Mouse (Mus musculus): ENCODE results near the gene Nrp1. TPM values are rescaled to one million over a fixed set of nuclear protein-coding genes. Genes with fewer than 3 reads are reported as not detected.

The Nrp1 gene
- polyA plus RNA-seq, 1 experiment from 2014 or later: 52.5 TPM

DNA sequence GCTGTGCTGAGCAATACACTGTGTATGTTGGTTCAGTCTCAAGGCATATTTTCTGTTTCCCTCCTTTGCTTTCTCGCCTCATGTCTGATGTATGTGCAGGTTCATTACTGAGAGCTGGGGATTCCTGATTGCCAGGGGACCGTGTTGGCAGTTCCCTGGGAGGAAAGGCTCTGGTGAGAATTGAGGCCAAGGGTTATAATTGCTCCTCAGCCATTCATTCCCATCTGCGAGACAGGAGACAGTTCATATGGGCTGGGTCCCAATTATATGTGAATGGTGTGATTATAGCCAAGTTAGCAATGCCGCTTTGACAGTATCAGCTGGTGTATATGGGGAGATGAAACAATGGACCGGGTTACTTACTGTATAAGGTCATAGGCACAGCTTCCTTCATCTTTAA, 14.3 kb downstream of the Nrp1 start:
- 78% methylated on average over 5 of the region's 5 CpGs for WGBS
- Histone ChIP-seq H3K4me1 (replicated peaks) (0 out of 2 replicates have a peak, but pooled peaks cover 22% of the 10 kb centered on the region), H3K4me2 (replicated peaks) (no peak overlapping the region), H3K27ac (no peak overlapping the region), H3K4me3 (replicated peaks) (no peak overlapping the region), H3K27me3 (no peaks in the 10 kb centered on the region), H3K9me3 (no peaks in the 10 kb centered on the region), H3K9ac (replicated peaks) (no peak overlapping the region), H3K36me3 (0 out of 2 replicates have a peak, but pooled peaks cover 3% of the 10 kb centered on the region)
- ATAC-seq: no peak

DNA sequence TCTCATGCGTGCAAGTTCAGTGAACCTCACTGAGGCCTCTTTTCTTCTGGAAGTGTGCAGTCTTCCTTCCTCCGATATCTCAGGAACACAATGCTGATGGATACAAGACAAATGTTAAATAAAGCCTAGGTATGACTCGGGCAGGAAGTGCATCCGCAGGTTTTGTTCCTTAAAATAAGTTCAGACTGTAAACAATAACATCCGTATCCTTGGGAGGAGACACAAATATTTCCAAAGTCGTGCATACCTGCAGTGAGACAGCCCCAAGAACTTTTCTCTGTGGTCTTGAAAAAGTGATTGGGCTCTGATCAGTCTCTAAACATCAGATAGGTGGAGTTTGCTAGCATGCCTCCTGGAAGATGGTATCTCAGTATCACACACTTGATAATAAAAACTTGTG, 15.0 kb downstream of the Nrp1 start:
- Histone ChIP-seq H3K9ac (replicated peaks) (no peak overlapping the region), H3K4me3 (replicated peaks) (no peak overlapping the region), H3K36me3 (0 out of 2 replicates have a peak, but pooled peaks cover 3% of the 10 kb centered on the region), H3K27me3 (no peaks in the 10 kb centered on the region), H3K27ac (no peak overlapping the region), H3K4me1 (replicated peaks) (peaks cover 25% of the 10 kb centered on the region), H3K9me3 (no peaks in the 10 kb centered on the region), H3K4me2 (replicated peaks) (no peak overlapping the region)
- 89% methylated on average over 6 of the region's 6 CpGs for WGBS
- no peak for ATAC-seq

DNA sequence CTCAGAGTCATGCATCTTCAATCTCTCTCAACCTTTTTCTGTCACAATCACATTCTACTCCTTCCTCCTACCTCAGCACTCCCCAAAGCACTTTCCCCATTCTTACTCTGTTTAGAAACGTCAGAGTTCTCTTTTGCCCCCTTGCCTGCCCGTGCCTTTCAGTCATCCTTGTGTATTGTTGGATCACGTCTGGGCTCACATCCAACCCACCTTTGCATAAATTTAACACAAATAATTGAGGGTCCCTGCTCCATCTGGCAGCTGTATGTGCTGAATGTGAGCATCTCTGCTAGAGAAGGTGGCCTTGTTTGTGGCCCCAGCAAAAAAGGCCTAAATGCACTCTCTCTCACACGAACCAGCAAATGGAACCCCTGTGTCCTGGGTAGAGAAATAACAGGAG, 16.9 kb downstream of the Nrp1 start:
- 0 out of 2 replicates have a peak overlapping the region, but pooled peaks have one; percentile 19 for H3K27ac ChIP-seq
- no peak for ATAC-seq
- H3K4me3 ChIP-seq (replicated peaks): no peak overlapping the region
- 0 out of 2 replicates have a peak, but pooled peaks cover 3% of the 10 kb centered on the region for H3K36me3 ChIP-seq
- no peaks in the 10 kb centered on the region for H3K27me3 ChIP-seq
- H3K4me1 ChIP-seq (replicated peaks): peaks cover 31% of the 10 kb centered on the region
- H3K4me2 ChIP-seq (replicated peaks): no peak overlapping the region
- WGBS: 47% methylated on average over 4 of the region's 4 CpGs
- H3K9me3 ChIP-seq: no peaks in the 10 kb centered on the region
- no peak overlapping the region for H3K9ac ChIP-seq (replicated peaks)

GRCm38 (mm10) chr8:128383176-128383575, 24.8 kb downstream of the Nrp1 start:
- Histone ChIP-seq H3K27ac (no peak overlapping the region), H3K27me3 (no peaks in the 10 kb centered on the region), H3K9ac (replicated peaks) (no peak overlapping the region), H3K4me3 (replicated peaks) (no peak overlapping the region), H3K36me3 (no peaks in the 10 kb centered on the region), H3K4me1 (replicated peaks) (peaks cover 23% of the 10 kb centered on the region), H3K9me3 (no peaks in the 10 kb centered on the region), H3K4me2 (replicated peaks) (no peak overlapping the region)
- peak; percentile 53; the same call in 1 of the 2 replicates for ATAC-seq
- 19% methylated on average over 3 of the region's 3 CpGs for WGBS

DNA sequence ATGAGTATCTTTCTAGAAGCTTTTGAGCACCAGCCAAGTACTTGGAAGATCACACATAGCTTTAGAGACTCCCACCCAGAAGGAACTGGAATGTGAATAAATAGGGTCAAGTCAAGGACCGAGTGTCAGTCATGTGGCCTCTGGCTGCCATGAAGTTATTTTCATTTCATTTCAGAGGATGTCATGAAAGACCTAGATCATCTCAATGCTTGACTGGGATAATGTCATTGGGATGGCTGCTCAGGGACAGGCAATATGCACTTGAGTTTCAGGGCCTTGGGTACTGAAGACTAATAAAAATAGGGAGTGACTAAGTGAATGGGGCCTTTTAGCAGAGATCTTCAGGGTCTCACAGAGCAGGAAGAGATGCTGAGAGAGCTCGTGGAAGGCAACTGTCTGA, 26.0 kb downstream of the Nrp1 start:
- no peaks in the 10 kb centered on the region for H3K27me3 ChIP-seq
- H3K36me3 ChIP-seq: no peaks in the 10 kb centered on the region
- WGBS: 79% methylated on average over 2 of the region's 2 CpGs
- no peak for ATAC-seq
- no peak overlapping the region for H3K9ac ChIP-seq (replicated peaks)
- peaks cover 15% of the 10 kb centered on the region for H3K4me1 ChIP-seq (replicated peaks)
- H3K4me2 ChIP-seq (replicated peaks): no peak overlapping the region
- H3K9me3 ChIP-seq: no peaks in the 10 kb centered on the region
- H3K4me3 ChIP-seq (replicated peaks): no peak overlapping the region
- H3K27ac ChIP-seq: no peak overlapping the region

- peak; percentile 55; the same call in 1 of the 2 replicates for ATAC-seq
- no peak overlapping the region for H3K4me2 ChIP-seq (replicated peaks)
- H3K4me1 ChIP-seq (replicated peaks): peaks cover 15% of the 10 kb centered on the region
- no peaks in the 10 kb centered on the region for H3K36me3 ChIP-seq
- no peak overlapping the region for H3K27ac ChIP-seq
- H3K27me3 ChIP-seq: no peaks in the 10 kb centered on the region
- no peak overlapping the region for H3K9ac ChIP-seq (replicated peaks)
- WGBS: 31% methylated on average over 5 of the region's 5 CpGs
- no peak overlapping the region for H3K4me3 ChIP-seq (replicated peaks)
- H3K9me3 ChIP-seq: no peaks in the 10 kb centered on the region
Observed at GRCm38 (mm10) chr8:128384921-128385332, 26.5 kb downstream of the Nrp1 start.

DNA sequence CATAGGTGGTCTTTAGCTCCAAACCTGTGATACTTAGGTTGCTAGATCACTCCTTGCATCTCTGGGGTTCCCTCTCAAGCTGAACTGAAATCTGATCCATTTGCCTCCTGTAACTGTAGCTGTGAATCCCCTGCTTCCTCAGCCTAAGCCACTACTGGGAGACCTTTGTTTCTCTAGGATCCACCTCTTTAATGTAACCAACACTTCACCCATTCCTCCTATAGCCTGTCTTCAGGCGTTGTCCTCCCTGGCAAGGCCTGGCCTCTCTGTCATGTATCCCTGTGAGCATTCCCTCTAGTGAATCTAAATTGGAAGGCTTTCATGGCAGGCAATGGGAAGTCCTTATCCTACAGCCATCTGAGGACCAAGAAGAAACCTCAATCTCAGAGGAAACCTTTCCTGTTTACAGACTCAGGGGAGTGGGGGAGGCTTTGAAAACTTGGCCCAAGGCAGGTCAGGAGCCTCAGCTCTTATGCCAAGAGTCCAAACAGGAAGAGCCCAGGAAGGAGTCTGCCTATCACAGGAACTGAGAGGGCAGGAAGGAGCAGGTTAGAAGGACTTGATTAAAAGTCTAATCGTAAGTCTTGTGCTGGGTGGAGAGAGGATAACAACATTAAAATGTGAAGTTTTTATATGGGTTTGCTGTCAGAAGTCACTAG, 28.7 kb downstream of the Nrp1 start:
- Histone ChIP-seq H3K27me3 (no peaks in the 10 kb centered on the region), H3K9ac (replicated peaks) (no peak overlapping the region), H3K4me3 (replicated peaks) (no peak overlapping the region), H3K4me2 (replicated peaks) (no peak overlapping the region), H3K36me3 (no peaks in the 10 kb centered on the region), H3K9me3 (no peaks in the 10 kb centered on the region), H3K4me1 (replicated peaks) (peaks cover 15% of the 10 kb centered on the region), H3K27ac (no peak overlapping the region)
- ATAC-seq: no peak
- 85% methylated on average over 2 of the region's 2 CpGs for WGBS

DNA sequence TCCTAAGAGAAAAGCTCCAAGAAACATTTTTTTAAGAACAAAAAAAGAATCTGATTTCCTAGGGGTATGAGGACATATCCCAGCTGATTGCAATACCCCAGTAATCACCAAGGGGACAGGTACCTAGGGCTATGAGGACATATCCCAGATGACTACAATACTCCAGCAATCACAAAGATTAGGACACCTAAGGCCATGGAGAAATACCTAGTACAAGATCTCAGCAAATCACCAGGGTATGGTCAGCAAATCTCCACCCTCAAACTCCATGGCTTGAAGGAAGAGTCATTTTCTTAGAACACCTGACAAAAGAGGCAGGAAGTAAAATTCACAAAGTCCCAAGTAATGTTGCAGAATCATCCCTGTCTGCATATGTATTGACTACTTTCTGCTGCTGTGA, 32.4 kb downstream of the Nrp1 start:
- no peaks in the 10 kb centered on the region for H3K4me1 ChIP-seq (replicated peaks)
- H3K9ac ChIP-seq (replicated peaks): no peak overlapping the region
- ATAC-seq: no peak
- no peaks in the 10 kb centered on the region for H3K9me3 ChIP-seq
- H3K4me2 ChIP-seq (replicated peaks): no peak overlapping the region
- no peak overlapping the region for H3K27ac ChIP-seq
- H3K4me3 ChIP-seq (replicated peaks): no peak overlapping the region
- H3K27me3 ChIP-seq: no peaks in the 10 kb centered on the region
- H3K36me3 ChIP-seq: no peaks in the 10 kb centered on the region

DNA sequence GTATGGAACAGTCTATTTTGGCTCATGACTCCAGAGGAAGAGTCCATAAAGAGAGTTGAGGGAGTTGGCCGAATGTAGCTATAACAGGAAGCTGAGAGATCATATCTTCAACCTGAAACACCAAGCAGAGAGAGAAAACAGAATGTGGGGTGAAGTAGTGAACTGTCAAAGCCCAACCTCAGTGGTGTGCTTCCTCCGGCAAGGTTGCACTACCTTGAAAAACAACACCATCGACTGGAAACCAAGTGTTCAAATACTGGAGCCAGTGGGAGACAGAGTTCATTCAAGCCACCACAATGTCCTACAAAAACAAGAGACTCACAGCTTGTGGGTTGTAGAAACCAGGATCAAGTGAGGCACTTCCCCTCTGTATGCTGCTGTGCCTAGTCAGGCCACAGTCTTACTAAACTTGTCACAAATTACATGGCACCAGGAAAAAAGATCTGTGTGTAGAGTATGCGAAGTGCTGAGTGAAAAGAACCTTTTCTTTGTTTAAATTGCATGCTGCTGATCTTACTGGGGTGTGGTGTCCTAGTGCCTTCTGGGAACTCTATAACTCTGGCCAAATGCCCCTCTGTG, 32.9 kb downstream of the Nrp1 start:
- Histone ChIP-seq H3K9me3 (no peaks in the 10 kb centered on the region), H3K4me1 (replicated peaks) (no peaks in the 10 kb centered on the region), H3K4me3 (replicated peaks) (no peak overlapping the region), H3K27ac (no peak overlapping the region), H3K4me2 (replicated peaks) (no peak overlapping the region), H3K36me3 (no peaks in the 10 kb centered on the region), H3K9ac (replicated peaks) (no peak overlapping the region), H3K27me3 (no peaks in the 10 kb centered on the region)
- ATAC-seq: no peak
- 91% methylated on average over 4 of the region's 4 CpGs for WGBS

DNA sequence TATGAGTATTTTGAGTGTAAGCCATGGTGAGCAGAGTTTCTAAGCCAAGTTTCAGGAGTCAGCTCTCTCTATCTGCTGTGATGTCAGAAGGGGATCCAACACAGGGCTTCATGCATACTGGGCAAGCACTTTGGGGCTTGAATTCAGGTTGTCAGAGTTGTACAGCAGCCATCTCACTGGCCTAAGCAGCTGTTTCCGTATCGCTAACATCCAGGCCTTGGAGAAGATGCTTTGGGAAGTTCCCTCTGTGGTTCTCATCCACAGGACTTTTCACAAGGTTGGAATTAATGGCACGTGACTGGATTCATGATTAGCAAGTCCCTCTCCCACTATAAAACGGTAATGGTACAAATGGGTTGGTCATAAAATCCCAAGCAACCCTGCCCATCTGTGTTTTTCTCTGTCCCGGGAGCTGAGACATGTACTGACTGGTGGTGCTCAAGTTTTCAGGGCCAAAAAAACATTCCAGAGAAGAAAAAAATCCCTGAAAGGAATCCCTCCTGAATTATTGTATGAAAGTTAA, 36.3 kb downstream of the Nrp1 start:
- H3K9ac ChIP-seq (replicated peaks): no peak overlapping the region

DNA sequence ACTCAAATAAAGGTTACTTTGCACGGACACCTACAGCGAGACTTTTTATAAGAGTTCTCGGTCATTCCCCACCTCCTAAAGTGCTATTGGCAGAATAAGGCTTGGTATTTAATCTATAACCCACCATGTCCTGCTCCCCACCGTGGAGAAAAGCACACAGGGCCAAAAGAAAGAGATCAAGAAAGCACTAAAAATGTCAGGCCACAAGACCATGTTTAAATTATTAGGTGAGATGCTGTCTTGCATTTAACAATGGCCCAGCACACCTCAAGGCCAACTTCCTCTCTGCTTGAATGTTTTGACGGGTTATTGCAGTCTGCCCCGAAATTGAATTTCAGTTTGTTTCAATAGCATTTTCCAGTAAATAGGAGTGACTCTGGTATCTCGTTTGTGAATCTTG, 38.6 kb downstream of the Nrp1 start:
- Histone ChIP-seq H3K36me3 (no peaks in the 10 kb centered on the region), H3K9ac (replicated peaks) (no peak overlapping the region), H3K4me2 (replicated peaks) (no peak overlapping the region), H3K27me3 (no peaks in the 10 kb centered on the region), H3K4me1 (replicated peaks) (peaks cover 21% of the 10 kb centered on the region), H3K9me3 (no peaks in the 10 kb centered on the region), H3K27ac (no peak overlapping the region), H3K4me3 (replicated peaks) (no peak overlapping the region)
- no peak for ATAC-seq
- WGBS: 53% methylated on average over 7 of the region's 7 CpGs

More for the DNA sequence above, 36.3 kb downstream of the Nrp1 start:
- Histone ChIP-seq H3K36me3 (no peaks in the 10 kb centered on the region), H3K27me3 (no peaks in the 10 kb centered on the region), H3K4me2 (replicated peaks) (no peak overlapping the region), H3K4me3 (replicated peaks) (no peak overlapping the region), H3K27ac (no peak overlapping the region), H3K9me3 (no peaks in the 10 kb centered on the region), H3K4me1 (replicated peaks) (peaks cover 21% of the 10 kb centered on the region)
- ATAC-seq: no peak
- WGBS: 96% methylated on average over 5 of the region's 5 CpGs

GRCm38 (mm10) chr8:128397441-128397840, 39.0 kb downstream of the Nrp1 start:
- H3K4me3 ChIP-seq (replicated peaks): no peak overlapping the region
- WGBS: 35% methylated on average over 3 of the region's 3 CpGs
- H3K36me3 ChIP-seq: no peaks in the 10 kb centered on the region
- no peak overlapping the region for H3K9ac ChIP-seq (replicated peaks)
- H3K27me3 ChIP-seq: no peaks in the 10 kb centered on the region
- no peak for ATAC-seq
- H3K4me1 ChIP-seq (replicated peaks): peaks cover 21% of the 10 kb centered on the region
- no peak overlapping the region for H3K27ac ChIP-seq
- H3K4me2 ChIP-seq (replicated peaks): no peak overlapping the region
- no peaks in the 10 kb centered on the region for H3K9me3 ChIP-seq

Measured in midbrain, embryonic 13.5 days (tissue).